Mouse (Mus musculus): ENCODE data around the gene Gm7324. TPM values are rescaled to one million over a fixed set of nuclear protein-coding genes. Genes with fewer than 3 reads are reported as not detected.
"Not testable (repeated sequence)": the region's sequence is repeated elsewhere in the genome, so short reads cannot be mapped to it uniquely, and the experiment has no call there.

Gene Gm7324
- polyA plus RNA-seq (2012; rRNA removed): 0.13 TPM in 1 of 2 replicates, not detected in the other

GRCm38 (mm10) chr14:43697621-43698020, at the start of gene Gm7324:
Gene Gm7324, plus strand, starts transcription at chr14:43697828.
- DNase-seq; H3K27me3 ChIP-seq (ENCODE audit: control insufficient read depth, insufficient read depth, low read length); H3K36me3 ChIP-seq (ENCODE audit: control insufficient read depth, insufficient read depth, low read length); H3K4me1 ChIP-seq (replicated peaks; ENCODE audit: control insufficient read depth, insufficient read depth, low read length); H3K27ac ChIP-seq (ENCODE audit: control insufficient read depth, insufficient read depth, low read length); H3K4me3 ChIP-seq (ENCODE audit: control insufficient read depth, insufficient read depth, low read length): not testable (repeated sequence)
- 89% methylated on average over 4 of the region's 4 CpGs for WGBS

- DNase-seq; H3K4me1 ChIP-seq (replicated peaks; ENCODE audit: control insufficient read depth, insufficient read depth, low read length); H3K27me3 ChIP-seq (ENCODE audit: control insufficient read depth, insufficient read depth, low read length); H3K27ac ChIP-seq (ENCODE audit: control insufficient read depth, insufficient read depth, low read length); H3K4me3 ChIP-seq (ENCODE audit: control insufficient read depth, insufficient read depth, low read length); H3K36me3 ChIP-seq (ENCODE audit: control insufficient read depth, insufficient read depth, low read length): not testable (repeated sequence)
- WGBS: 89% methylated on average over 1 of the region's 2 CpGs
Measured at GRCm38 (mm10) chr14:43677099-43677498, 20.5 kb upstream of the Gm7324 start, which contains the start of gene Gm8165. Gene Gm8165, minus strand, starts transcription at chr14:43677199.

GRCm38 (mm10) chr14:43727385-43727784, 29.8 kb downstream of the Gm7324 start, which contains the start of gene Gm16506:
Gene Gm16506, minus strand, starts transcription at chr14:43727485.
- not testable (repeated sequence) for H3K4me3 ChIP-seq (ENCODE audit: control insufficient read depth, insufficient read depth, low read length); H3K27ac ChIP-seq (ENCODE audit: control insufficient read depth, insufficient read depth, low read length); H3K27me3 ChIP-seq (ENCODE audit: control insufficient read depth, insufficient read depth, low read length); DNase-seq; H3K4me1 ChIP-seq (replicated peaks; ENCODE audit: control insufficient read depth, insufficient read depth, low read length); H3K36me3 ChIP-seq (ENCODE audit: control insufficient read depth, insufficient read depth, low read length)
- WGBS: 100% methylated on average over 3 of the region's 3 CpGs

GRCm38 (mm10) chr14:43747566-43747965, 49.9 kb downstream of the Gm7324 start, which contains the start of gene Gm6526:
Gene Gm6526, plus strand, starts transcription at chr14:43747866.
- H3K36me3 ChIP-seq (ENCODE audit: control insufficient read depth, insufficient read depth, low read length); H3K27me3 ChIP-seq (ENCODE audit: control insufficient read depth, insufficient read depth, low read length); H3K4me3 ChIP-seq (ENCODE audit: control insufficient read depth, insufficient read depth, low read length); H3K27ac ChIP-seq (ENCODE audit: control insufficient read depth, insufficient read depth, low read length); H3K4me1 ChIP-seq (replicated peaks; ENCODE audit: control insufficient read depth, insufficient read depth, low read length); DNase-seq: not testable (repeated sequence)
- 90% methylated on average over 4 of the region's 4 CpGs for WGBS

Other genes starting within 250 kb of the Gm7324 start
- 0.09 TPM in 1 of 2 replicates, not detected in the other for gene Gm5799, start 154.3 kb upstream of the Gm7324 start, polyA plus RNA-seq (2012; rRNA removed)
- not detected in 2 replicates for gene Gm17654, start 118.7 kb upstream of the Gm7324 start, polyA plus RNA-seq (2012; rRNA removed)
- not detected in 2 replicates for gene Gm10375, start 89.8 kb upstream of the Gm7324 start, polyA plus RNA-seq (2012; rRNA removed)
- gene Gm8165, start 20.6 kb upstream of the Gm7324 start, polyA plus RNA-seq (2012; rRNA removed): not detected in 2 replicates
- gene Gm16506, start 29.7 kb downstream of the Gm7324 start, polyA plus RNA-seq (2012; rRNA removed): not detected in 2 replicates
- not detected in 2 replicates for gene Gm6526, start 50.0 kb downstream of the Gm7324 start, polyA plus RNA-seq (2012; rRNA removed)
- gene Gm8180, start 86.9 kb downstream of the Gm7324 start, polyA plus RNA-seq (2012; rRNA removed): not detected in 2 replicates
- 1.6 and 5.0 TPM in 2 replicates for gene Ear1, start 177.7 kb downstream of the Gm7324 start, polyA plus RNA-seq (2012; rRNA removed)
- not detected in 2 replicates for gene Ear10, start 225.7 kb downstream of the Gm7324 start, polyA plus RNA-seq (2012; rRNA removed)
- 9.7 and 19.9 TPM in 2 replicates for gene Gm8113, start 227.6 kb downstream of the Gm7324 start, polyA plus RNA-seq (2012; rRNA removed)

Measured in thymus, adult 2 months (tissue).